Mouse (Mus musculus) limb, embryonic 12.5 days (tissue): Measurements from ENCODE around the gene Eme2. TPM values are rescaled to one million over a fixed set of nuclear protein-coding genes. Genes with fewer than 3 reads are reported as not detected.

Experiments
- ATAC-seq: fragments of 200-750 bp; cut with Nextera tagmentation; 2 replicates; pipeline ENCODE4 v1.8.0; 2017; ENCODE audit warnings: low read depth, moderate TSS enrichment; ENCODE audit not compliant: insufficient number of reproducible peaks, insufficient read depth, low FRiP score, low TSS enrichment
- H3K27ac ChIP-seq: fragments of 300-500 bp; sonication (generic); 2 replicates; pipeline ENCODE4 v1.5.1; 2016; ENCODE audit warnings: mild to moderate bottlenecking, moderate library complexity
- H3K27me3 ChIP-seq: fragments of 300-500 bp; sonication (generic); 2 replicates; pipeline ENCODE4 v1.6.1; 2016; ENCODE audit warnings: mild to moderate bottlenecking, moderate library complexity
- H3K36me3 ChIP-seq: fragments of 300-500 bp; sonication (generic); 2 replicates; pipeline ENCODE4 v1.6.1; 2016; ENCODE audit warnings: mild to moderate bottlenecking, moderate library complexity
- H3K4me1 ChIP-seq: fragments of 300-500 bp; sonication (generic); replicated peaks from 2 replicates; pipeline ENCODE4 v1.6.1; 2016
- H3K4me2 ChIP-seq: fragments of 300-500 bp; sonication (generic); 2 replicates; pipeline ENCODE4 v1.6.1; 2016; ENCODE audit warnings: mild to moderate bottlenecking, moderate library complexity
- H3K4me3 ChIP-seq: fragments of 300-500 bp; sonication (generic); replicated peaks from 2 replicates; pipeline ENCODE4 v1.5.1; 2016; ENCODE audit warnings: mild to moderate bottlenecking
- H3K9ac ChIP-seq: fragments of 300-500 bp; sonication (generic); replicated peaks from 2 replicates; pipeline ENCODE4 v1.6.1; 2016; ENCODE audit warnings: mild to moderate bottlenecking, moderate library complexity
- H3K9me3 ChIP-seq: fragments of 300-500 bp; sonication (generic); 2 replicates; pipeline ENCODE4 v1.6.1; 2016; ENCODE audit warnings: mild to moderate bottlenecking, moderate library complexity
- WGBS: fragments of 180-500 bp; shearing (Covaris S2); methylation state at CpG from one replicate; pipeline ENCODE4 v1.1.7; 2016; 5-methylcytosine and 5-hydroxymethylcytosine counted together
- polyA plus RNA-seq: library from polyadenylated mRNA; unstranded; fragments of >200 nt; fragmentation: Nextera tagmentation; extraction: Ambion mirVana; gene quantifications from 2 replicates; pipeline ENCODE4 v1.2.1, GENCODE M21; 2016

Gene Eme2
- polyA plus RNA-seq, 1 experiment from 2014 or later = 32.8 TPM

GRCm38 (mm10) chr17:24873695-24874404, 21.0 kb downstream of the Eme2 start:
- no peaks in the 10 kb centered on the region for H3K9me3 ChIP-seq
- H3K27me3 ChIP-seq = no peaks in the 10 kb centered on the region; the same call in 1 of the 2 replicates
- H3K4me3 ChIP-seq = no peak overlapping the region
- no peak for ATAC-seq
- H3K27ac ChIP-seq = no peak overlapping the region
- no peak overlapping the region for H3K9ac ChIP-seq
- 45% methylated on average over 4 of the region's 4 CpGs for WGBS
- H3K4me1 ChIP-seq = peaks cover 7% of the 10 kb centered on the region
- H3K36me3 ChIP-seq = no peaks in the 10 kb centered on the region
- no peak overlapping the region for H3K4me2 ChIP-seq

- Histone ChIP-seq H3K4me3 (no peak overlapping the region), H3K9ac (no peak overlapping the region), H3K36me3 (peaks cover 14% of the 10 kb centered on the region; the same call in 1 of the 2 replicates), H3K27me3 (no peaks in the 10 kb centered on the region), H3K27ac (no peak overlapping the region), H3K9me3 (no peaks in the 10 kb centered on the region), H3K4me2 (no peak overlapping the region), H3K4me1 (no peaks in the 10 kb centered on the region)
- WGBS = 91% methylated on average over 10 of the region's 10 CpGs
- ATAC-seq = no peak
These were observed 27.0 kb downstream of the Eme2 start for GRCm38 (mm10) chr17:24867914-24868313.

- H3K4me2 ChIP-seq = no peak within 1 kb of the TSS
- H3K9me3 ChIP-seq = no peaks in the 10 kb centered on the region
- H3K27ac ChIP-seq = no peak within 1 kb of the TSS
- no peak within 1 kb of the TSS for H3K4me3 ChIP-seq
- no peak for ATAC-seq
- no peaks in the 10 kb centered on the region for H3K27me3 ChIP-seq
- WGBS = 89% methylated on average over 8 of the region's 8 CpGs
- peaks cover 34% of the 10 kb centered on the region for H3K36me3 ChIP-seq
- H3K9ac ChIP-seq = no peak within 1 kb of the TSS
- no peaks in the 10 kb centered on the region for H3K4me1 ChIP-seq
These were observed 29.1 kb downstream of the Eme2 start, which contains the start of gene Igfals for GRCm38 (mm10) chr17:24865776-24866175. Igfals (plus strand) TSS chr17:24865997.

- ATAC-seq = no peak
- H3K9ac ChIP-seq = no peak overlapping the region
- H3K27me3 ChIP-seq = no peaks in the 10 kb centered on the region
- H3K4me3 ChIP-seq = no peak overlapping the region
- WGBS = 96% methylated on average over 3 of the region's 3 CpGs
- no peak overlapping the region for H3K4me2 ChIP-seq
- no peaks in the 10 kb centered on the region for H3K4me1 ChIP-seq
- peaks cover 56% of the 10 kb centered on the region for H3K36me3 ChIP-seq
- no peak overlapping the region for H3K27ac ChIP-seq
- H3K9me3 ChIP-seq = no peaks in the 10 kb centered on the region
These were observed 33.1 kb downstream of the Eme2 start for GRCm38 (mm10) chr17:24861785-24862184.

- Histone ChIP-seq H3K4me1 (no peaks in the 10 kb centered on the region), H3K27me3 (no peaks in the 10 kb centered on the region), H3K9me3 (no peaks in the 10 kb centered on the region), H3K27ac (no peak overlapping the region), H3K36me3 (peaks cover 68% of the 10 kb centered on the region), H3K9ac (no peak overlapping the region), H3K4me3 (no peak overlapping the region), H3K4me2 (no peak overlapping the region)
- WGBS = 90% methylated on average over 8 of the region's 8 CpGs
- ATAC-seq = no peak
These were observed 34.8 kb downstream of the Eme2 start for GRCm38 (mm10) chr17:24860076-24860475.

GRCm38 (mm10) chr17:24858967-24859366, 35.9 kb downstream of the Eme2 start:
- H3K27me3 ChIP-seq = no peaks in the 10 kb centered on the region
- H3K9me3 ChIP-seq = no peaks in the 10 kb centered on the region
- ATAC-seq = no peak
- no peaks in the 10 kb centered on the region for H3K4me1 ChIP-seq
- H3K4me3 ChIP-seq = no peak overlapping the region
- WGBS = 87% methylated on average over 6 of the region's 6 CpGs
- H3K36me3 ChIP-seq = peaks cover 66% of the 10 kb centered on the region
- H3K9ac ChIP-seq = peak overlapping the region; percentile 31; the same call in 1 of the 2 replicates
- no peak overlapping the region for H3K4me2 ChIP-seq
- H3K27ac ChIP-seq = no peak overlapping the region

GRCm38 (mm10) chr17:24857831-24858470, 36.9 kb downstream of the Eme2 start:
- Histone ChIP-seq H3K27ac (no peak overlapping the region), H3K4me3 (no peak overlapping the region), H3K9ac (no peak overlapping the region), H3K27me3 (no peaks in the 10 kb centered on the region), H3K9me3 (no peaks in the 10 kb centered on the region), H3K4me1 (no peaks in the 10 kb centered on the region), H3K36me3 (peaks cover 67% of the 10 kb centered on the region), H3K4me2 (no peak overlapping the region)
- 82% methylated on average over 8 of the region's 8 CpGs for WGBS
- no peak for ATAC-seq

GRCm38 (mm10) chr17:24856589-24856988, 38.3 kb downstream of the Eme2 start:
- H3K9me3 ChIP-seq = no peaks in the 10 kb centered on the region
- H3K4me1 ChIP-seq = peaks cover under 1% of the 10 kb centered on the region; the same call in 1 of the 2 replicates
- H3K9ac ChIP-seq = no peak overlapping the region
- H3K4me2 ChIP-seq = no peak overlapping the region
- H3K27ac ChIP-seq = no peak overlapping the region
- ATAC-seq = no peak
- WGBS = 88% methylated on average over 13 of the region's 13 CpGs
- peaks cover 3% of the 10 kb centered on the region for H3K27me3 ChIP-seq
- peaks cover 60% of the 10 kb centered on the region for H3K36me3 ChIP-seq
- H3K4me3 ChIP-seq = no peak overlapping the region

- Histone ChIP-seq H3K4me1 (peaks cover 7% of the 10 kb centered on the region), H3K27ac (no peak overlapping the region), H3K9ac (no peak overlapping the region), H3K4me2 (no peak overlapping the region), H3K27me3 (peaks cover 9% of the 10 kb centered on the region), H3K36me3 (peaks cover 53% of the 10 kb centered on the region), H3K4me3 (no peak overlapping the region), H3K9me3 (no peaks in the 10 kb centered on the region)
- ATAC-seq = no peak
- WGBS = 81% methylated on average over 3 of the region's 3 CpGs
These were observed 38.9 kb downstream of the Eme2 start for GRCm38 (mm10) chr17:24855838-24856464.

- Histone ChIP-seq H3K9me3 (no peaks in the 10 kb centered on the region), H3K9ac (no peak overlapping the region), H3K27ac (no peak overlapping the region), H3K4me3 (peak overlapping the region; percentile 69), H3K4me2 (peak overlapping the region; percentile 89), H3K27me3 (peaks cover 13% of the 10 kb centered on the region), H3K4me1 (peaks cover 22% of the 10 kb centered on the region), H3K36me3 (peaks cover 27% of the 10 kb centered on the region)
- WGBS = 81% methylated on average over 10 of the region's 10 CpGs
- no peak for ATAC-seq
These were observed 43.3 kb downstream of the Eme2 start for GRCm38 (mm10) chr17:24851381-24852125.

- Histone ChIP-seq H3K9me3 (no peaks in the 10 kb centered on the region), H3K4me3 (peak overlapping the region; percentile 69), H3K27me3 (peaks cover 13% of the 10 kb centered on the region), H3K27ac (no peak overlapping the region), H3K4me2 (peak overlapping the region; percentile 89), H3K4me1 (peaks cover 22% of the 10 kb centered on the region), H3K9ac (peak overlapping the region; percentile 74), H3K36me3 (peaks cover 19% of the 10 kb centered on the region)
- ATAC-seq = no peak
- 3% methylated on average over 20 of the region's 20 CpGs for WGBS
These were observed 44.1 kb downstream of the Eme2 start for GRCm38 (mm10) chr17:24850773-24851127.
